Mouse (Mus musculus) retina, embryonic 14.5 days (tissue): ENCODE measurements around the gene Zc3h7b.
"Not testable (repeated sequence)": the region's sequence is repeated elsewhere in the genome, so short reads cannot be mapped to it uniquely, and the experiment has no call there.

Source experiments
- DNase-seq: peaks from one replicate; pipeline ENCODE4 v3.0.0-alpha.2; 2015; ENCODE audit warnings: low spot score

Zc3h7b gene

DNA sequence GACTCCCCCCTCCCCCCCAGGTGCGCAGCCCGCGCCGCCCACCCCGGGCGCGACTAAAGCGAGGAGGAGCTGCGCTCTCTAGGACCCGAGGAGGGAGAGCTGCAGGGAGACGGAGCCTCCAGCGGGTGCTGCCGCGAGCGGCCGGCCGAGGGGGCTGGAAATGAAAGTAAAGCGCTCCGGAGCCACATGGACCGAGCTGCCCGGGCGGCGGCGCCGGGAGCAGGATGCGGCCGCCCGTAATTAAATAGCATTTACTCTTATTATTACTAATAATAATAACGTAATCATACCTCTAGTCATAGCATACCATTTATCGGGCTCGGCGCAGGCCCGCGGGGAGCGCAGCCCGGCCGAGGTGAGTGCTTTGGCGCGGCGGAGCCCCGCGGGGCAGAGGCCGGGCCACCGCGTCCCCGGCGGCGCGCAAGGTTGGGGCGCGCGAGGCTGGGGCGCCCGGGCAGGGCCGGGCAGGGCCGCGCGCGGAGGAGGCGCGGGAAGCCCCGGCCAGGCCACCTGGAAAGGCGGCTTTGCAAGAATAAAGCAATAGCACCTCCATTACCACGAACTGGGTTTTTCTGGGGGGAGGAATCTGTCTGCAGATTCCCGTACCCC is at the start of gene Zc3h7b, which contains the start of gene Rangap1:
Gene Zc3h7b (plus strand): TSS at position 66 of the 609 bp plus-strand sequence.
Gene Rangap1 (minus strand): TSS at position 539 of the 609 bp plus-strand sequence.
- DNase-seq, result peak; percentile 79

DNA sequence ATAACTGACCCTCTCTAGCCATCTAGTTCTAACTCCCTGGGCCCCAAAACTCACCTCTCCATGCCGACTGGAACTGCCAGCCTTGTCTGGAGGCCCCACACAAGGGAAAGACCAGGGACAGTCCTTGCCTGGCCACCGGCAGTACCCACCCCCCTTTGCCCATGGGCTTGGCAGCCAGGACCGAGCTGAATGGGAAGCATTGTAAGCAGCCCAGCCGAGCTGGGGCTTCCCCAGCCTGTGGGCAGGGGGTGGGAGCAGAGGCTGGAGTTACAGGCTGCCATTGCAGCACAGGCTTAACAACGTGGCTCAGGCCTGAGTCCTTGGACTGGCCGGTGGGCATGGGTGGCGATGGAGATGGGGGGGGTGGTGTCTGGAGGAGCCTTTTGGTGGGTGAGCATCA is 47.7 kb upstream of the Zc3h7b start, which contains the start of gene Chadl:
Gene Chadl (minus strand): TSS at position 113 of the 400 bp plus-strand sequence.
- DNase-seq, result no peak

- peak; percentile 67 for DNase-seq
Measured at GRCm38 (mm10) chr15:81697847-81698246, 47.0 kb upstream of the Zc3h7b start.

- DNase-seq, result no peak
Measured at GRCm38 (mm10) chr15:81698532-81698931, 46.3 kb upstream of the Zc3h7b start.

GRCm38 (mm10) chr15:81700161-81700560 is 44.7 kb upstream of the Zc3h7b start:
- DNase-seq, result no peak

GRCm38 (mm10) chr15:81700601-81701000 is 44.3 kb upstream of the Zc3h7b start:
- no peak for DNase-seq

- not testable (repeated sequence) for DNase-seq
Measured at GRCm38 (mm10) chr15:81701350-81701749, 43.5 kb upstream of the Zc3h7b start.

GRCm38 (mm10) chr15:81702306-81703093 is 42.4 kb upstream of the Zc3h7b start:
- no peak for DNase-seq

DNA sequence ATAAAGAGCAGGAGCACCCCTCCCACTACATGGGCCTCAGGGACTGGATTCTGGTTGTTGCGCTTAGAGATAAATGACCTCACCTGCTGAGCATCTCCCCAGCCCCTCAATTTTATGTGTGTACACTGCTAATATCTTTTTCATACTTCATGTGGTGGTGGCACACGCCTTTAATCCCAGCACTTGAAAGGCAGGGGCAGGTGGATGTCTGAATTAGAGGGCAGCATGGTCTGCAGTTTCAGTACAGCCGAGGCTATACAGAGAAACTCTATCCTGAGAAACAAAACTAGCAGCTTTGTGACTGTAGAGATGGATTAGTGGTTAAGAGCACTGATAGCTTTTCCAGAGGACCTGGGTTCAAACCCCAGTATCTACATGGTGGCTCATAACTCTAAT is 41.8 kb upstream of the Zc3h7b start:
- DNase-seq, result no peak

DNA sequence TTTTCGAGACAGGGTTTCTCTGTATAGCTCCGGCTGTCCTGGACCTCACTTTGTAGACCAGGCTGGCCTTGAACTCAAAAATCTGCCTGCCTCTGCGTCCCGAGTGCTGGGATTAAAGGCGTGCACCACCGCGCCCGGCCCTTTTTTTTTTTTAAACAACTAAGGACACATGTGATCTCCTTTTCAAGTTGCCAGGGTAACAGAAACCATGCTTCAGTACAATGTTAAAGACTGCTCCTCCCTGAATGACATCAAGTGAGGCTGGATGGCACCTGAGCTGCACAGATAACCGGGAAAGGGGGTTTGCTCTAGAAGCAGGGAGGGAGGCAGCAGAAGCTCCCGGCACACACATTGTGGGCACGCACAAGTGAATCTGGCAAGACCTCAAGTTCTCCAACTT is 35.9 kb upstream of the Zc3h7b start:
- DNase-seq, result no peak

GRCm38 (mm10) chr15:81709686-81710085 is 35.2 kb upstream of the Zc3h7b start:
- no peak for DNase-seq

- no peak for DNase-seq
Measured at GRCm38 (mm10) chr15:81710801-81711200, 34.1 kb upstream of the Zc3h7b start.

DNA sequence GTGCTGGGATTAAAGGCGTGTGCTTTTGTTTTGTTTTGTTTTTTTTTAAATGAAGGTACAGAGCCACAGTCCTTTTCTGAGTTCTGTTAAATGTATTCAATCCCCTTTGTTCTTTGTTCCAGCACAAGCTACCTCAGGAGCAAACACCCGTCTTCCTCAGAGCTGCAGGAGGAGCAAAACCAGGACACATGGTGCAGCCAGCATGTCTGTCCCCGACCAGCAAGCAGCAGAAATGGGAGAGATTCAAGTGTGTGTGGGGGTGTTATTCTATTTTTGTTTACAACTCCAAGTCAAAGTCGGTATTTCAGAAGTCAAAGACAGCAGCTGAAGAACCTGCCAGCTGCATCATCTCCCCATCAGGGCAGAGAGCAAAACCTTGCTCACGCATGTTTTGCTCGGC is 31.1 kb upstream of the Zc3h7b start:
- DNase-seq, result no peak

DNA sequence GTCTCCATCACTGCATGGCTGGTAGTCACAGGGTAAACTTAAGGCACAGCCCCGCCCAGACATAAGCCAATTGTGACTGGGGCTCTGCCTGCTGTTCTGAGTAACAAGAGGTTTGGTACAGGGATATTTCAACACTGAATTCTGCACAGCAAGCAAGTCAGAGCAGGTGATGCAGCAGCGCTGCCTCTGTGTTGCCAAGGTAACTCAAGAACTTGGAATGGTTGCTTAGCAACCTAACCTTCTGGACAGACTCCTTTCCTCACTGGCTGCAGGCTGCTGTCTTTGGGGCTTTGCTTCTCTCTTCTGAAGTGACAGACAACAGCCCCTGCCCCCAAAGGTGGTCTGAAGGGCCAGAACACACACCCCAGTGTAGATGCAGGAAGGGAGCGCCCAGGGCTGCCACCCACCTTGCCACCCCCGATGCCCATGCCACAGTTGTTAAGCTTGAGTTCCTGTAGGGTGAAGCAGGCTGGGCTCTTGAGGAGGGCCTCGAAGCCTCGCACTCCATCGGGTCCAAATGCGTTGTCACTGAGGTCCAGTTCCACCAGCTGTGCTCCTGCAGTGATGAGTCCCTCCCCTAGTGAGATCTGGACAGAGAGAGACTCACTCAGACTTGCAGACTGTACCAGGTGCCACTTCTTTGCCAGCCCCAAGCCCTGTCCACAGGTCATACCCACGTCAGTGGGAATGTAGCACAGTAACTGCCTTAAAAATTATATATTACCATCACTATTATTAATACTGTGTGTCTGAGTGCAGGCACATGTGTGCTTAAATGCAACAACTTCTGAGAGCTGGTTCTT is 26.3 kb upstream of the Zc3h7b start:
- no peak for DNase-seq

- DNase-seq, result no peak
Measured at GRCm38 (mm10) chr15:81719139-81719531, 25.7 kb upstream of the Zc3h7b start.

DNA sequence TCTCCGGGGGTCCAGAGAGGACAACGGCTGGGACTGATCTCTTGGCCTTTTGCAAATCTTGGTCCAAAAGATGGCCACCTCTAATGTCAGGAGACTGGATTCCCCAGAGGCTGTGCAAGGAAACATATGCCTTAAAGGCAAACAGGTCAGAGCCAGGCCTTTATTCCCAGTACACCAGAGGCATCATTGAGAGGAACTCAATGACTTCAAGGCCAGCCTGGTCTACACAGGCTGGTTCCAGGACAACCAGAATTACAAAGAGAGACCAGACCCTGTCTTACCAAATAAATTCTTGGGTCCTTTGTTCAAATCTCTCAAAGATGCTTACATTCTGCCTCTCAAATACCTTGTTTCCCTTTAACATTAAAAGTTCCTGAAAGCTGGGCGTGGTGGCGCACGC is 22.5 kb upstream of the Zc3h7b start:
- DNase-seq, result no peak

DNA sequence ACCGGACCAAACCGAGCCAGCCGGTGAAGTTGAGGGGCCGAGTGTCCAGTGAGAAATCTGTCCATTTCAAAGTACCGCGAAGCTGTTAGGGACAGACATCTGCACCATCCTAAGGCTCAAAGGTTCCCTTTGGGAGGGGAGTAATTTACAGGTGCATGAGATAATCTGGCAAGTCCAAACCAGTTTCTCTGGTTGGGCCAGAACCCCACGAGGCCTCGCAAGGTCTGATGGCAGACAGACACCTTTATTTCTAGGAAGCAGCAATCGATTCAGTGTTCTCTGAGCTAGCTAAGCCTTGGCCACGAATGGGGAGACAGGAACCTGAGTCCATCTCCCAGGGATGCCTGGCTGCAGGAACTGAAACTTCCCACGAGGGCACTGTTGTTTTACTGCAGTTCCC is 21.2 kb upstream of the Zc3h7b start:
- no peak for DNase-seq

- DNase-seq, result no peak
Measured at GRCm38 (mm10) chr15:81725965-81726364, 18.9 kb upstream of the Zc3h7b start.

- DNase-seq, result no peak
Measured at GRCm38 (mm10) chr15:81729241-81729791, 15.5 kb upstream of the Zc3h7b start.

- peak; percentile 99 for DNase-seq
Measured at GRCm38 (mm10) chr15:81729792-81730635, 14.8 kb upstream of the Zc3h7b start.

- no peak for DNase-seq
Measured at GRCm38 (mm10) chr15:81735075-81735474, 9.8 kb upstream of the Zc3h7b start.
